Mouse (Mus musculus) brain, embryonic 14.5 days (tissue): Measurements from ENCODE around the gene Olfr723. TPM values are rescaled to one million over a fixed set of nuclear protein-coding genes. Genes with fewer than 3 reads are reported as not detected.
"Not testable (repeated sequence)": the region's sequence is repeated elsewhere in the genome, so short reads cannot be mapped to it uniquely, and the experiment has no call there.

ENCODE experiments used
- DNase-seq: peaks from one replicate; pipeline ENCODE4 v3.0.0-alpha.2; 2011; ENCODE audit warnings: low read depth
- CTCF ChIP-seq: fragments of 200-500 bp; IDR thresholded peaks from 2 replicates; pipeline ENCODE4 v1.5.1; 2012; ENCODE audit warnings: inconsistent platforms, mild to moderate bottlenecking, moderate library complexity, borderline replicate concordance; ENCODE audit not compliant: insufficient read depth, insufficient read length; ENCODE audit errors: extremely low read depth
- POLR2A ChIP-seq: fragments of 200-500 bp; IDR thresholded peaks from 2 replicates; pipeline ENCODE4 v1.6.1; 2012; ENCODE audit warnings: mild to moderate bottlenecking, inconsistent platforms, borderline replicate concordance; ENCODE audit not compliant: poor library complexity, insufficient read depth, insufficient read length, severe bottlenecking; ENCODE audit errors: extremely low read depth
- polyA plus RNA-seq: library from polyadenylated mRNA; depleted of rRNA; stranded (reverse); fragments of >200 nt; gene quantifications from 2 replicates; pipeline ENCODE4 v1.2.3, GENCODE M21; 2012; rRNA removed

Olfr723 gene
- not detected in 2 replicates for polyA plus RNA-seq

DNA sequence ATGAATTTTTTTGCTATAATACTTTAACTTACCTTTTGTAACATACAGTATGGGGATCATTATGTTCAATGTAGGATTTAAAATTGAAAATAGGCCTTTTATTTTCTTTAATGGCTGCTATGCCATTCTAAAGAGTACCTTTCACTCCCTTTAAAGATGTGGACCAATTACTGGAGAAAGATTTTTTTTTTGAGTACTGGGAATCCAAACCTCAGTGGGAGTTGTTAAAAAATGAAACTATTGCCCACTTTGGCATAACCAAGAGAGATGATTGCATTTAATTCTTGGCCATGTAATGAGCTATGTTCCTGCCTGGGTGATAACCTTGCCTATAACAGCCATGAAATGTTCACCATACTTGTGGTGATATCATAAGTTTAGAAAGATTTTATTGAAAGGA, at the start of gene Olfr723:
Gene Olfr723 (minus strand): TSS at position 101 of the 400 bp plus-strand sequence.
- DNase-seq: not testable (repeated sequence)

DNA sequence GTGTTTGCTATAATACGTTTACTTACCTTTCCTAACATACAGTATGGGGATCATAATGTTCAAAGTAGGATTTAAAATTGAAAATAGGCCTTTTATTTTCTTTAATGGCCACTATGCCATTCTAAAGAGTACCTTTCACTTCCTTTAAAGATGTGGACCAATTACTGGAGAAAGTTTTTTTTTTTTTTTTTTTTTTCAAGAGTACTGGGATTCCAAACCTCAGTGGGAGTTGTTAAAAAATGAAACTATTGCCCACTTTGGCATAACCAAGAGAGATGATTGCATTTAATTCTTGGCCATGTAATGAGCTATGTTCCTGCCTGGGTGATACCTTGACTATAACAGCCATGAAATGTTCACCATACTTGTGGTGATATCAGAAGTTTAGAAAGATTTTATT, 31.6 kb upstream of the Olfr723 start, which contains the start of gene Olfr724:
Gene Olfr724 (minus strand): TSS at position 101 of the 400 bp plus-strand sequence.
- not testable (repeated sequence) for DNase-seq

DNA sequence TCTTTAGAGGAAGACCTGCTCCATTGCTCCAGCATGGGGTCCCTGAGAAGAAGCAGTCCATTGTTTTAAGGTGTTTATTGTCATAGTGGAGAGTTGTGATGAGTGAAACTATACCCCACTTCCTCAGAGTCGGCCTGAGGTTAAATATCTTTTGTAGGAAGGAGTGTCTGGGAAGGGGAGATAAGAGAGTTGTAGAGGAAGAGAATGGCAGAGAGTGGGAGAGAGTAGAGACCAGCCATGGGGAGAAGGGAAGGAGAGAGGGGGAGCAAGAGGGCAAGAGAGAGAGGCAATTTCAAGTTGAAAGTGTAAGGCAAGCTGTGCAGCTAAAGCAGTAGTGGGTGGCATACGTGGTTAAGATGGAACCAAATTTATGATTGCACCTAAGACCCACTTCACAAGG, 24.3 kb upstream of the Olfr723 start:
- TF ChIP-seq POLR2A (no peak), CTCF (no peak)
- no peak for DNase-seq

DNA sequence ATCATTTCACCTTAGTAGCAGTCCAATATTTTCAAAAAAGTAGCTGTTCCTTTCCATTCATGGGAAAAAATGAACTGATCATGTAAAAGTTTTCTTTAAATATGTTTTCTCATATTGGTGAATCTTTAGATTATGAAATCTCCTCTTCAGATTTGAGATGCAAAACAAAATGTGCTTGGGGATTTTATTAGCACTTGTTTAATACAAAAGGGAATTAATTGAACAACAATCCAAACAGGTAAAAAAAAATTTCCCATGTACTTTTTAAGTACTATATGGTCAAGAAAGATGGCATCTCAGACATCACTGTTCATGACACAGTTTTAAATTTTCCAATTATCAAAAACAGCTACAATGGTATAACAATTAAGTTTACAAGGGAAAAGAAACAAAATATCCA, 29.7 kb downstream of the Olfr723 start, which contains the start of gene Olfr722:
Gene Olfr722 (minus strand): TSS at position 101 of the 400 bp plus-strand sequence.
- no peak for DNase-seq
- TF ChIP-seq POLR2A: no peak
- TF ChIP-seq CTCF: no peak

Other genes starting within 250 kb of the Olfr723 start
- gene Armh4, start 148.4 kb downstream of the Olfr723 start, polyA plus RNA-seq: 8.6 and 13.4 TPM in 2 replicates
- not detected in 2 replicates for gene Olfr722, start 29.8 kb downstream of the Olfr723 start, polyA plus RNA-seq
- gene Olfr724, start 31.5 kb upstream of the Olfr723 start, polyA plus RNA-seq: not detected in 2 replicates
- gene Olfr725, start 108.6 kb upstream of the Olfr723 start, polyA plus RNA-seq: not detected in 2 replicates
- gene Olfr726, start 159.2 kb upstream of the Olfr723 start, polyA plus RNA-seq: not detected in 2 replicates
- not detected in 2 replicates for gene Olfr727, start 191.4 kb upstream of the Olfr723 start, polyA plus RNA-seq
- not detected in 2 replicates for gene Olfr728, start 210.9 kb upstream of the Olfr723 start, polyA plus RNA-seq
- not detected in 2 replicates for gene Olfr729, start 221.1 kb upstream of the Olfr723 start, polyA plus RNA-seq